Mouse (Mus musculus) liver, embryonic 14.5 days (tissue): ENCODE results near the gene Hsf2. TPM values are rescaled to one million over a fixed set of nuclear protein-coding genes. Genes with fewer than 3 reads are reported as not detected.

Experiments used
- ATAC-seq: fragments of 200-750 bp; cut with Nextera tagmentation; 2 replicates; pipeline ENCODE4 v1.8.0; 2017; ENCODE audit warnings: moderate number of reproducible peaks, mild to moderate bottlenecking, moderate library complexity; ENCODE audit not compliant: insufficient read depth
- DNase-seq, 3 experiments: peaks; one replicate each; pipeline ENCODE4 v3.0.0-alpha.2; 2012 to 2013; ENCODE audit warnings: low read depth in 3 of 3, low spot score in 3 of 3
- H3K27ac ChIP-seq: fragments of 300-500 bp; sonication (generic); 2 replicates; pipeline ENCODE4 v1.5.1; 2014; ENCODE audit warnings: moderate library complexity, mild to moderate bottlenecking, control low read depth, inconsistent platforms
- H3K27me3 ChIP-seq: fragments of 300-500 bp; sonication (generic); 2 replicates; pipeline ENCODE4 v1.6.1; 2014; ENCODE audit warnings: mild to moderate bottlenecking, low read length, moderate library complexity; ENCODE audit not compliant: control insufficient read depth, insufficient read depth
- H3K36me3 ChIP-seq: fragments of 300-500 bp; sonication (generic); replicated peaks from 2 replicates; pipeline ENCODE4 v1.6.1; 2014; ENCODE audit warnings: low read depth; ENCODE audit not compliant: control insufficient read depth, insufficient read depth
- H3K4me1 ChIP-seq, 2 experiments: fragments of 200-500 bp in 1 of 2; fragments of 300-500 bp in 1 of 2; sonication (generic) in 1 of 2; replicated peaks; 2 replicates each; pipeline ENCODE4 v1.6.1; 2012 to 2014; ENCODE audit warnings: antibody characterized with exemption in 1 of 2, inconsistent platforms in 1 of 2, low read length in 1 of 2; ENCODE audit not compliant: control insufficient read depth in 2 of 2, insufficient read depth in 2 of 2
- H3K4me2 ChIP-seq: fragments of 300-500 bp; sonication (generic); 2 replicates; pipeline ENCODE4 v1.6.1; 2014; ENCODE audit warnings: low read depth, mild to moderate bottlenecking, control low read depth, moderate library complexity
- H3K4me3 ChIP-seq, 2 experiments: fragments of 200-500 bp in 1 of 2; fragments of 300-500 bp in 1 of 2; sonication (generic) in 1 of 2; 2 replicates each; pipeline ENCODE4 v1.5.1; 2012 to 2014; ENCODE audit warnings: low read depth in 2 of 2, low read length in 2 of 2, mild to moderate bottlenecking in 2 of 2, control low read depth in 1 of 2, inconsistent platforms in 1 of 2, moderate library complexity in 1 of 2; ENCODE audit not compliant: insufficient read depth in 1 of 2
- H3K9ac ChIP-seq: fragments of 300-500 bp; sonication (generic); replicated peaks from 2 replicates; pipeline ENCODE4 v1.6.1; 2014; ENCODE audit warnings: mild to moderate bottlenecking, control low read depth, moderate library complexity
- H3K9me3 ChIP-seq: fragments of 300-500 bp; sonication (generic); 2 replicates; pipeline ENCODE4 v1.6.1; 2016; ENCODE audit warnings: low read length, mixed read lengths; ENCODE audit not compliant: control insufficient read depth
- CTCF ChIP-seq: IDR thresholded peaks from 2 replicates; pipeline ENCODE4 v1.5.1; 2016; ENCODE audit warnings: antibody characterized with exemption, low read depth, control low read depth
- EP300 ChIP-seq: IDR thresholded peaks from 2 replicates; pipeline ENCODE4 v1.6.1; 2016; ENCODE audit warnings: antibody characterized with exemption, low read depth
- WGBS: fragments of 180-500 bp; shearing (Covaris S2); extraction: QIAGEN DNeasy Blood & Tissue Kit; methylation state at CpG from one replicate; pipeline ENCODE4 v1.1.7; 2014; ENCODE audit not compliant: insufficient replicate concordance; 5-methylcytosine and 5-hydroxymethylcytosine counted together
- polyA plus RNA-seq, 2 experiments: library from polyadenylated mRNA; depleted of rRNA in 1 of 2; stranded (reverse) in 1 of 2; unstranded in 1 of 2; fragments of >200 nt; fragmentation: Nextera tagmentation in 1 of 2; extraction: Ambion mirVana in 1 of 2; gene quantifications; 2 replicates each; pipeline versions ENCODE4 v1.2.1 to v1.2.3; 2012 to 2014

Hsf2 gene
- polyA plus RNA-seq (2012; rRNA removed): 3.7 and 4.8 TPM in 2 replicates
- polyA plus RNA-seq (2014; fragmentation: Nextera tagmentation; extraction: Ambion mirVana): 7.5 and 8.2 TPM in 2 replicates

DNA sequence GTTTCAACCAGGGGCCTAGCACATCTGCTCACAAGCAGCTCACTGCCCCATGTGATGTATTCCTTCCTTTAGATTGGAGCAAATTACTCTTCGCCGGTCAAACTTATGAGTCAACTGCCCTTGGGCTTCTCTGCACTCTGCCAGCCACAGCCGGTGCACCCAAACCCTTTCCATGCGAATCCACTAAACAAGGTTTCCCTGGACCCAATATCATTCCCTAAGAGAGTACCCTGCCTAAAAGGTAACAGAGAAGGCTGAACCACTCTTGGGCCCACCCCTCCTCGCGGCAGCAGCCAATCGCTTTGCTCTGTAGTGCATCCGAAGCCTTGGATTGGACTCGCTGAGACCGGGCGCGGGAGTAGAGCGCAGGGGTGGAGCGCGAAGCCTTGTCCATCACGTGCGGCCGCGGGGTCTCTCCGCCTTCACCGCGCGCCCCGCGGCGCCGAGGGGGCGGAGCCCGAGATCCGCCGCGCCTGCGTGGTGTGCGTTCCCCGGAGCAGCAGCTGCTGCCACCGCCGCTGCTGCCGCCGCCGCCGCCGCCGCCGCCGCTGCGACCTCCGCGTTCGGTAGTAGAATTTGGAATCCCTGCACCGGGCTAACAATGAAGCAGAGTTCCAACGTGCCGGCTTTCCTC, at the start of gene Hsf2:
Hsf2 (plus strand) TSS at position 478 of the 634 bp plus-strand sequence.
- H3K9me3 ChIP-seq: no peaks in the 10 kb centered on the region
- no peaks in the 10 kb centered on the region for H3K27me3 ChIP-seq
- WGBS: 1% methylated on average over 51 of the region's 52 CpGs
- H3K27ac ChIP-seq: no peak within 1 kb of the TSS; the same call in 1 of the 2 replicates
- TF ChIP-seq EP300: no peak
- no peak for TF ChIP-seq CTCF
- H3K4me3 ChIP-seq: peak within 1 kb of the TSS; percentile 80 to 94
- no peaks in the 10 kb centered on the region for H3K36me3 ChIP-seq
- H3K4me2 ChIP-seq: peak within 1 kb of the TSS; percentile 89
- DNase-seq: peak; percentile 82 to 84 (median 83)
- peaks cover 0 to 7% of the 10 kb centered on the region in 2 experiments; a peak in 2 of 4 replicates for H3K4me1 ChIP-seq
- H3K9ac ChIP-seq: peak within 1 kb of the TSS; percentile 69
- ATAC-seq: peak; percentile 99

DNA sequence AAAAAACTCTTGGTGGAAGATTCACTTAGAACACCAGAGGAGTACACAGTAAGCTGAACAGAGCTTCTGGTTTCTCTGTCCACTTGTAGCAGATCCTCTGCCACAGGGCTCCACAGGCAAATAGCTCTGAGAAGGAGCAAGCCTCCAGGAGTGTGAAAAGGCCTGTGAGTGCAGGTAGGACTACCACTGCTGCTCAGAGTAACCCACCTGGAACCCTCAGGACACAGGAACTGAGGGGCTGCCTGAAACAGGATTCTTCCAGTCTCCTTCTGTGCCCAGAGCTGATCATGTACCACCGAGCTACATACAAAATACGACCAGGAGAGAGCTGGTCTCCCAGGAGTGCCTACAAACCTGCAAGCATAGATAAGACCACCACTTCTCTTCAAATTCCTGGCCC, 48.3 kb upstream of the Hsf2 start:
- TF ChIP-seq EP300: no peak
- TF ChIP-seq CTCF: no peak
- no peaks in the 10 kb centered on the region for H3K36me3 ChIP-seq
- no peaks in the 10 kb centered on the region for H3K27me3 ChIP-seq
- H3K27ac ChIP-seq: no peak overlapping the region
- H3K4me2 ChIP-seq: no peak overlapping the region
- no peak overlapping the region for H3K4me3 ChIP-seq
- no peaks in the 10 kb centered on the region for H3K9me3 ChIP-seq
- no peak; the same call in 1 of the 2 replicates for ATAC-seq
- H3K9ac ChIP-seq: no peak overlapping the region
- 61% methylated on average over 2 of the region's 2 CpGs for WGBS
- H3K4me1 ChIP-seq: no peaks in the 10 kb centered on the region
- no peak for DNase-seq

DNA sequence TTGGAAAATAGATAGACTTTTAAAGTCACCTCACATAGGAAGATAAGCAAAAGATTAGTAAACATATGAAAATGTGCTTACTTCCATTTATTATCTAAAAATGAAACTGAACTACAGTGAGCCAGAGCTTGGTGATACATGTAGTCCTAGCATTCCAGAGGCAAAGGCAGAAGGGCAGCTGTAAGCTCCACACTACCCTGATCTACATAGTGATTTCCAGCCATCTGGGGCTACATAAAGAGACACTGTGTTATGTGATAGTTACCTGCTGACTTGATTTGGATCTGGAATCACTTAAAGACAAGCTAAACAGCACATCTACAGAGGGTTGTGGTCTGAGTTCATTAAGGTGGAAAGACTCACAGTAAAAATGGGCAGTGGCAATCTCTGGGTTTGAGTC, 45.1 kb upstream of the Hsf2 start:
- Histone ChIP-seq H3K27me3 (no peaks in the 10 kb centered on the region), H3K9ac (no peak overlapping the region), H3K4me1 (no peaks in the 10 kb centered on the region), H3K4me2 (no peak overlapping the region), H3K9me3 (no peaks in the 10 kb centered on the region), H3K36me3 (no peaks in the 10 kb centered on the region), H3K4me3 (no peak overlapping the region), H3K27ac (no peak overlapping the region)
- DNase-seq: no peak
- TF ChIP-seq CTCF (no peak), EP300 (no peak)
- no peak for ATAC-seq

DNA sequence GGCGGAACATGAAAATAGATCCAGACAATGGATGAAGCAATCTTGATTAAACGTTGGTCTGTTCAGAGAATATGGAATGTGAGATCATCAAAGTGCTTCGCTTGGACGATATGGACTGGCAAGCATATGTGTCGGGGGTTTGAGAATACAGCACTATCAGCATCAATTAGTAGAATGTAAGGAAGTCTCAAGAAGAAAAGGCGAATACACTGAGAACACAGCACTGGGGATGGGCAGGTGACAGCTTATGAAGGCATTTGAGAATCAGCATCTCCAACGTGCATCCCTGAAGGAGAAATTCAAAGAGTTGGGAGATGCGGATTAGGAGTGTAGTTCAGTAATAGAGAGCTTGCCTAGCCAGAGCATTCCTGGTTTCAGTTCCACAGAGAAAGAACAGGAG, 41.8 kb upstream of the Hsf2 start:
- Histone ChIP-seq H3K36me3 (no peaks in the 10 kb centered on the region), H3K4me3 (no peak overlapping the region), H3K9ac (no peak overlapping the region), H3K27ac (no peak overlapping the region), H3K9me3 (no peaks in the 10 kb centered on the region), H3K4me2 (no peak overlapping the region), H3K4me1 (no peaks in the 10 kb centered on the region), H3K27me3 (no peaks in the 10 kb centered on the region)
- 55% methylated on average over 8 of the region's 8 CpGs for WGBS
- ATAC-seq (no peak), DNase-seq (no peak)
- TF ChIP-seq EP300 (no peak), CTCF (no peak)

DNA sequence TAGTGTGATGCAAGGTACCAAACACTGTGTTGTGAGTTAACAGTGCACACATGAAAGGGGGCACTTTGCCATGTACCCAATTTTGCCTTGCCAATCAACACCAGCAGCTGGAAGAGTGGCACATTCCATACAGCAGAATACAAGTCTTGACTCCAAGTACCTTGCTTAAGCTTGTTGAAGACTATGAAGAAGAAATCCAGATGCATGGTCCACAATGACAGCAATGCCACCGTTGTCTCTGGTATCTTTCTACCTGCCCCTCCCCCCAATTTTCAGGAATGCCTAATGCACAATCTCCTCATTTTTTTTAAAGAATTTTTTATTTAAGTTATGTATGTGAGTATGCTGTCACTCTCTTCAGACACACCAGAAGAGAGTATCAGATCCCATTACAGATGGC, 40.5 kb upstream of the Hsf2 start:
- Histone ChIP-seq H3K36me3 (no peaks in the 10 kb centered on the region), H3K9me3 (no peaks in the 10 kb centered on the region), H3K9ac (no peak overlapping the region), H3K4me3 (no peak overlapping the region), H3K4me1 (no peaks in the 10 kb centered on the region), H3K27me3 (no peaks in the 10 kb centered on the region), H3K4me2 (no peak overlapping the region), H3K27ac (no peak overlapping the region)
- TF ChIP-seq CTCF: no peak
- no peak for TF ChIP-seq EP300
- WGBS: 62% methylated on average over 1 of the region's 1 CpGs
- ATAC-seq (no peak), DNase-seq (no peak)
